Mouse (Mus musculus) gonadal fat pad, adult 2 months (tissue): ENCODE data around the gene Pkp4. TPM values are rescaled to one million over a fixed set of nuclear protein-coding genes. Genes with fewer than 3 reads are reported as not detected.

Experiments used
- DNase-seq: peaks from one replicate; pipeline ENCODE4 v3.0.0-alpha.2; 2012; ENCODE audit warnings: low read depth
- polyA plus RNA-seq: library from polyadenylated mRNA; depleted of rRNA; stranded (reverse); fragments of >200 nt; gene quantifications from 2 replicates; pipeline ENCODE4 v1.2.3, GENCODE M21; 2012

The Pkp4 gene
- polyA plus RNA-seq, 1 experiment: 52.7 TPM

- DNase-seq: no peak
These were observed 59.5 kb downstream of the Pkp4 start for GRCm38 (mm10) chr2:59219997-59220789.

- DNase-seq: no peak
These were observed 65.7 kb downstream of the Pkp4 start for GRCm38 (mm10) chr2:59226383-59226782.

- DNase-seq: no peak
These were observed 66.4 kb downstream of the Pkp4 start for GRCm38 (mm10) chr2:59227011-59227410.

DNA sequence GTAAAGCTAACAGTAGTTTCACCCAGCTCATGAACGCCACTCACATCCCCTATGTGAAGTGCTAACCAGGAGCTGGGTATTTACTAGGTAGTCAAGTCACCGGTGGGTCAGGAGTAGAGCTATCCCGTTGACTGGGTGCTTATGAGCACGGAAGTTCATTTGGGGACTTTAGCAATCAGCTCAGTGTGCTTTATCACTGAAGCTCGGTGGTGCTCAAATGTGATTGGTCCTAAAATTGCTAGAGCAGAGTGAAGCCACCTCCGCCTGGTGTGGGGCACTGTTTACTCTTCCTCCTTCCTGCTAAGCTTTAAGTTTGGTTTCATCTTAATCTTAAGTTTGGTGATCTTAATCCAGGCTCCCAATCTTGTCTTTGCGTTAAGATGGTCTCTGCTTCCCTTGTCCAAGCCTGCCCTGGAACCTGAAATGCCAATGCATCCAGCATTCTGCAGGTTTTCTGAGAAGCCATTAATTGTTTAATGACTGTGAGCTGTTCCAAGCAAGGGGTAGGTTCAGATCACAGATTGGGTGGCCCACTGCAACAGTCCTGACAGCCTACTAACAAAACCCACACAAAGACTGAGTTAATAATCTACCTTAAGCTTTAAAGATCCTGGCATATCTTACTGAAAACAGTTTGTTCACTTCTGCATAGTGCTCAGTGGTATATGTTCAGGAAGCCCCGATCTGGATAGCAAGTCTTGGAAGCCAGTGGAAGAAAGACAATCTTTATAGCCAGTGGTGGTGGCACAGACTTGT is 67.0 kb downstream of the Pkp4 start:
- DNase-seq: no peak

GRCm38 (mm10) chr2:59229250-59229895 is 68.7 kb downstream of the Pkp4 start:
- no peak for DNase-seq

DNA sequence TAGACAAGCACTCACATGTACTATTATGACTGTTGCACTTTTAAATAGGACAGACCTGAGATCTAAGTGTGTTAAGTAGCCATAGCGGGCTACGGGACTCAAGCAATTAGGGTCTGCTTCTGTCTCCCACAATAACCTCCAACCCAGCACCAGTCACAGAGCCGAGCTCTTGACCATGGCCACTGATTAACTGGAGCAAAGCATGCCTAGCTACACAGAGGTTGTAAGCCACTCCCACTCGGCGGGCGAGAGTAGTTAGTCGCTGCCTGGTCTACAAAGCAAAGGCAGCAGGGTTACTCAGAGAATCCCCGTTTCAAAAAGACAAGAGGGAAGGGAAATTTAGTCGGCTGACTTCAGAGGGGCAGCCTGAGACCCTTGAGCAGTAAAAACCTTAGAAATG is 70.0 kb downstream of the Pkp4 start:
- no peak for DNase-seq

DNA sequence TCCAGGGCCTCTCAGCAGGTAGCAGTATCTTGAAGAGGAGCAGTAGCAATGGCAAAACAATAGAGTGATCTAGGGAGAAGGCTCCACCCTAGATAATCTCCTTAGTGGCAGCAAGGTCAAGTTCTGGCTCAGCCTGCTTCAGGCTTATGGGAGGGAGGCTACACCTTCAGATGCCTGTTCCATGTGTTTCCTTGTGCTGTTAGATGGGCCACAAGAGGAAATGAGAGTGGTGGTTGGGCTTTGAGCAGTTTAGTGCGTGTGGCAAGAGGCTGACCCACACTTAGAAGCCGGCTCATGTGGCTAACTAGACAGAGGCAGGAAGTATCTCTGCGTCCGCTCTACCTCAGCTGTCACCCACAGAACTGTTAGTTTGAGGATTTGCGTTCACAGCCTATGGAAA is 70.9 kb downstream of the Pkp4 start:
- no peak for DNase-seq

DNA sequence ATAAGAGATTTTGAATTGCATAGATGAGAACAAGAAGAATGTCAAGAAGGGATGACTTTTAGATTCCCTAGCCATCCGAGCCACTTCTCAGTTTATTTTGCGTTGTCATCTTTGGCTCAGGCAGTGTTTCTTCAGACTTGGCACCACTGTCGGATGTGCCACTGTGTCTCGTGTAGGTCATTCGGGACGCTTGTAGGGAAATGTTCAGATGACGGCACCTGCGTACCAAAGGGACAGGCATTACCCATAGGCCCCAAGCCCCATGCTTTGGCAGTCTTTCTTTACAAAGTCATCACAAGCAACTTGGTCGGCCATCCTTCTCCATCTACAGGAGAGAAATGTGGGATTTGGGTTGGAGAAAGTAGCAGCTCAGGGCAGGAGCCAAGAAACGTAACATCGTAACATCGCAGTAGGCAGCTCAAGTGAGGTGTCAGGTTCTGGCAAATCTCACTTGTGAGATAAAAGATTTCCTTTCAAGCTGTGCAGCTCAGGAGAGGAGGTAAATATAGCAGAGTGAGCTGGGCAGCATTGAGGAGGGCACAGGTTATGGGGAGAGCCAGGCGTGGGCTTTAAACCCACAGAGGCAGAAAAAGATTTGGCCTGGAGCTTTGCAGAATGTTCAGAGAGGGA is 72.8 kb downstream of the Pkp4 start:
- no peak for DNase-seq

DNA sequence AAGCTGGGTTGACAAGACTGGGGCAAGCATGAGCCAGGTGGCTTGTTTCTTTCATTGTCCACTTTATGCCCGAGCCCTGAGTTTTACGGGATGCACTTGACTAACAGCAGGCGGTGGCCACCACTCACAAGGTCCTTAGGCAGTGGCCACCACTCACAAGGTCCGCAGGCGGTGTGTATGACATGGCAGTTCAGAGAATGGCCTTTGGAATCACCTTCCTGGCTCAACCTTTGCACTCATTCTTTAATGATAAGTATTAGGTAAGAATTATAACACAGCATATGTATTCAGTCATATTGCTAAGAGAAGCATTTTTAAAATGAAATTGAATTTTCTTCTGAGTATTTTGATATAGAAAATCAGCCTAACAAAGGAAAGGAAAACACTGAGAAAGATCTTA is 73.3 kb downstream of the Pkp4 start:
- DNase-seq: no peak

DNA sequence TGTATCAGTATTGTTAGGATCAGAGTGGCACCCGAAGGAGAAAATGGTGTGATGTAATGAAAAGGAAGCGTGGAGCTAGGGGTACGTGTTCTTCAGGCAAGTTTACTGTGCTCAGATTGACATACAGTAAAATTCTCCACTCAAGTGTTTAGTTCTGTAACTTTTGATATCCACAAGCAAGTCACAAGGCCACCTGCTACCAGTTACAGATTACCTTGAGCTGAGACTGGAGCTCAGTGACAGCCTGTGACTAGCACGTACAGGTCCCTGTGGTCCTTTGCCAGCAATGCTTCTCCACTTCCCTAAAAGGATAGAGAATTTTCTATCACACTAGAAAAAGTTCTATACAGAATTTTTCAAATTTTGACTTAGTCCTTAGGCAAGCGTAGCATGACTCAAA is 73.9 kb downstream of the Pkp4 start:
- no peak for DNase-seq

DNA sequence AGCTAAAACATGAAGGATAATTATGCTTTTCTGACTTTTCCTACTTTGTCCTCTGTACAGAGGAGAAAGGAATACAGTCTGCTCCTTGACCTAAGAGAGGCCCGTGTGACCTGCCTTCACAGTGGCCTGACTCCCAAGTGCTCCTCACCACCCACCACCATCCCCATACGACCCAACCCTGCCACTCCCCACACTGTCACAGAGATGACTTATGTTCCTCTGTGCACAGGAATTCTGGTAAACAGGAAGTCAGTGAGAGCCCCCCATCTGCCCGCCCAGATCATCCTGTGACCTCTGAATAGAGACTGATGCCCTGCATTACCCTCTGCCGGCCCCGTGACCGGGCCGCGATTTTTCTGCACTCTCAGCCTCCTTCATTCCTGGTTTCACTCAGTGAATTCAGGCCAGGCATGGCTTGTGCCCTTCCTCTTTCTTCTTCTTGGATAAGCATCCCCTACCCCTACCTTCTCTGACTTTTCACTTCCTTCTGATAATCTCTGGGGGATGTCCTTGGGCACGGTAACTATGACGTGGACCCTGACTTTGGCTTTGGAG is 79.3 kb downstream of the Pkp4 start:
- no peak for DNase-seq

DNA sequence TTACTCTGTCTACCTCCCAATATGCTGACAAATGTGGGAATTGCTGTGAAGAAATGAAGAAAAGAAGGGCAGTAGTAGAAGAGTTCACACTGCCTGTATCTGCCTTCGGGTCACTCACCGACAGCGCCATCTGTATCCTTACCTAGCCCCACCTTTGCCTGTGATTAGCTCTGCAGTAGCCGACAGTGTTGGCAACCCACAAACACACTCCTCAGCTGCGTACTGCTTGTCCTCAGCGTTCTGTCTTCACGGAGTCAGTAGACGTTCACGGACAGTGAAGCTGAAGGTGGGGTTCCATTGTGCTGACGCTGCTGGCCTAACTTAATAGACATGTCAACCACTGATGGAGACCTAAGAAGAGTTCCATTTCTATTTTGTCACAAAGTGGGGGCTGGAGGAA is 81.5 kb downstream of the Pkp4 start:
- no peak for DNase-seq

DNA sequence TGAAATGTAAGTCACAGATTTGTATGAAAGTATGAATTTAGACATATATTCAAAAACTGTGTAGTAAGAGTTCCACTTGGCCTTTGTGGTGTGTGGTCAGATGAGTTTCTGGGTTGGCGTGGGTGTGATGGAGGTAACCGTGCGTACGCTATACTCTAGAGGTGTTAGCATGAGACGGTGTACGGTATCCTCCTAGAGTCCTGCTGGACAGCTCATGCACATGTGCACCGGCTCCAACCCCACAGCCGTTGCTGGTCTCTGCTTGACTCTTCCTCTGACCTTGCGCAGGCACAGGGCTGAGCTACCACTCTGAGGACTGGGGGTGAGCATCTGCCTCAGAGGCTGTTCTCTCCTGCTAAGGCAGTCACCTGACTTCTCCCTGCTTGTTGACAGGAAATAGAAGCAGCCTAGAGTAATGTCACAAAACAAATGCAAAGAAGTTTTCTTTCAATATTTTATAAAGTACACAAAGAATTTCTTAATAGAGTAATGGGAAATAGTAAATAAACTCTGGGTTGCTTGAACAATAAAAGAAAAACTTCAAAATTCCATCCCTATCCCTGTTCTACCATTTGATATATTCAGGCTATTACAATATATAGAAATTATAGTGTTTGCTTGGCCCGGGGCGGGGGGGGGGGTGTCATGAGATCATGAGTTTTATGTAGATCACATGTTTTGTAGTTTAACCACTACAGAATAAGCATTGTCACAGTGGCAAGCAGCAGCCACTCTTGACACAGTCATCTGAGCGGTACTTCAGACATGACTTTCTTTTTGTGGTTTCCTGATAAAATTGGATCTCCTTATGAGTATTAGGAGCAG is 83.8 kb downstream of the Pkp4 start:
- DNase-seq: no peak

DNA sequence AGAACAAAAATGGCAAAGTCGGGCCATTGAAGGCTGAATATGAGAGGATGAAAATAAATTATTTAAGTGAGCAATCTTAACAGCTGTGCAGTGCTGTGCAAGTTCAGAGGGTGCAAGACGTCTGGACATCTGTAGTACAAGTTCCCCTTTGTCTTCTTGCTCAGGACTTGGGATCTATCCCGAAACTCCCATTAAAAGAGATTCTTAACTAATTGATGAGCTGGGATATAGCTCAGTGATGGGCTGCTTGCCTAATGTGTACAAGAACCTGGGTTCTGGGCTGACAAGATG is 84.4 kb downstream of the Pkp4 start:
- DNase-seq: no peak

- DNase-seq: no peak
These were observed 88.2 kb downstream of the Pkp4 start for GRCm38 (mm10) chr2:59248806-59249205.

DNA sequence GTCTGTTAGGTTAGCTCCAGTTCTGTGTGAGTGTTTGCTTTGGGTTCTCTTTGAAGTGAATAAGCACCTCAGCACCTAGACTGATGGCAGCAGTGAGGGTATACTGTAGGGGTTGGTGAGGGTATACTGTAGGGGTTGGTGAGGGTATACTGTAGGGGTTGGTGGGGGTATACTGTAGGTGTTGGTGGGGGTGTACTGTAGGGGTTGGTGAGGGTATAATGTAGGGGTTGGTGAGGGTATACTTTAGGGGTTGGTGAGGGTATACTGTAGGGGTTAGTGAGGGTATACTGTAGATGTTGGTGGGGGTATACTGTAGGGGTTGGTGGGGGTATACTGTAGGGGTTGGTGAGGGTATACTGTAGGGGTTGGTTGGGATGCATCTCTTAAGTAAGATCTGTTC is 92.2 kb downstream of the Pkp4 start:
- no peak for DNase-seq

- DNase-seq: no peak
These were observed 92.8 kb downstream of the Pkp4 start for GRCm38 (mm10) chr2:59253435-59253834.

DNA sequence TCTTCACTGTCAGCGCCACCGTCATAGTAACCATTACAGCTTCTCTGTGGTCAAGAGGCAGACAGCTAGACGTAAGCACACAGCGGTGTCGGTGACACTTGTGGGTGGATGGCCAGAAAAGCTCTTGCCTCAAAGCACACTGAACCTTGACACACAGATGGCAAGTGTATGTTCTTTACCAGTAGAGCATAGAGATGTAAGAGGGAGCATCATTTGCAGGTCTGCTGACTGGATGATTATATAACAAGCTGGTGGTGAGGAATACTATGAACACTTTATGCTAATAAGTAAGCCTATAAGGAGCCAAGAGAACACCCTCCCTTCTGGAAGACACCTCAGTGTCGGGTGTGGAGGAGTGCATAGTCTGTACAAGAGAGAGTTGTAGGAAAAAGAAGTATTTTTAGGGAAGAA is 98.2 kb downstream of the Pkp4 start:
- DNase-seq: no peak

- DNase-seq: no peak
These were observed 98.7 kb downstream of the Pkp4 start for GRCm38 (mm10) chr2:59259346-59259745.

GRCm38 (mm10) chr2:59261203-59261602 is 100.6 kb downstream of the Pkp4 start:
- DNase-seq: no peak

DNA sequence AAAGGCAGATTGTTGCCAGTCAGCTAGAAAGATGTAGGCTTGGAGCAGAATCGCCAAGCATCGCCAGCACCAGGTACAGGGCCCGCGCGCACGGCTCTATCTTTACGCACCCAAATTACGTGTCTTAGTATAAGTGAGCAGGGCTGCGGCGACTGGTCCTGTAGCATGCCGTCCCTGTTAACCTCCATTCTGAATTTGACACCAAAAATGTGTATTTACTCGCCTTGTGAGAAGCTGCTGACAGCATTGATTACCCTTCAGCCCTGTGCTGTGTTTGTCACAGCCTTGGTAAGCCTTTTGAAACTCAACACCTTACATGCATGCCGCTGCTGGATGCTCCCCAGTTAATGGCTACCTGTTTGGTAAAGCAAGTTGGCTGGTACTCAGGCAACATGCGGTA is 105.8 kb downstream of the Pkp4 start:
- DNase-seq: no peak
